Mouse (Mus musculus): ENCODE measurements around the gene Cntn2. TPM values are rescaled to one million over a fixed set of nuclear protein-coding genes. Genes with fewer than 3 reads are reported as not detected.

Cntn2 gene
- polyA plus RNA-seq, 1 experiment from 2014 or later = 0.30 TPM

DNA sequence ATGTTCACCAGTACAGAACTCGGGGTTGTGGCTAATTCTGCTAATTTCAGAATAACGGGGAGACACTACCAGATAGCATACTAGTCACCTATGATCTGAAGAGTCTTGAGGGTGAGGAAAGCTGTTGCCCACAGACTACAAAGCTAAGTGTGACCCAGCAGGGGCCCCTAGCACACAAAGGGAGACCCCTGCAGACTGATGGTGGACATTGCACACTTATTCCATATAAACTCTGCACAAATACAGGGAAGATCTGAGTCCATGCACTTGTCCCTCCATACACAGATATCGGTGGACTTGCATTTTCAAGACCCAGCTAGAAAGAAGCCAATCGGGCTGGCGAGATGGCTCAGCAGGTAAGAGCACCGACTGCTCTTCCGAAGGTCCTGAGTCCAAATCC, 73.5 kb downstream of the Cntn2 start:
- Histone ChIP-seq H3K27ac (no peak overlapping the region), H3K9ac (no peak overlapping the region), H3K36me3 (peaks cover 34% of the 10 kb centered on the region), H3K4me3 (replicated peaks) (no peak overlapping the region), H3K9me3 (replicated peaks) (no peaks in the 10 kb centered on the region), H3K4me1 (peaks cover 3% of the 10 kb centered on the region; the same call in 1 of the 2 replicates), H3K27me3 (no peaks in the 10 kb centered on the region), H3K4me2 (no peak overlapping the region)
- 94% methylated on average over 7 of the region's 7 CpGs for WGBS
- ATAC-seq (replicated peaks; ENCODE audit: low FRiP score) = no peak

DNA sequence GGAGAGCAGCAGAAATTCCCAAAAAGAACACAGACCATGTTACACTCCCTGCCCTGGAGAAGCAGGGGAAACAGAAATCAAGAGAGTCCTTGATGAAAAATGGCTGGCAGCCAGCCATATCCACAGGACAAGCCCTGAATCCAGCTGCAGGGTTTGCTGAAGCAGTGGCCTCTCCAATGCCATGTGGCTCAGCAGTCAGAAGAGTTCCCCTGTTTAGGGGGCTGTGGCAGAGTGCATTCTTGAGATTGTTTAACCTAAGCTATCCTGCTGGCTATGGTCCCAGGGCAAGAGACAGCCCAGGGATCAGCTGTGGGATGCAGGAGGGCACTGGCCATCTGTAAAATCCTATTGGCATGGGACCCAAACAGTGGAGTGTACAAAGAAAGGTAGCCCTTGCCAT, 74.1 kb downstream of the Cntn2 start:
- Histone ChIP-seq H3K4me3 (replicated peaks) (no peak overlapping the region), H3K27me3 (no peaks in the 10 kb centered on the region), H3K27ac (no peak overlapping the region), H3K4me2 (no peak overlapping the region), H3K9me3 (replicated peaks) (no peaks in the 10 kb centered on the region), H3K9ac (no peak overlapping the region), H3K4me1 (peaks cover 3% of the 10 kb centered on the region; the same call in 1 of the 2 replicates), H3K36me3 (peaks cover 40% of the 10 kb centered on the region)
- ATAC-seq (replicated peaks; ENCODE audit: low FRiP score) = no peak

DNA sequence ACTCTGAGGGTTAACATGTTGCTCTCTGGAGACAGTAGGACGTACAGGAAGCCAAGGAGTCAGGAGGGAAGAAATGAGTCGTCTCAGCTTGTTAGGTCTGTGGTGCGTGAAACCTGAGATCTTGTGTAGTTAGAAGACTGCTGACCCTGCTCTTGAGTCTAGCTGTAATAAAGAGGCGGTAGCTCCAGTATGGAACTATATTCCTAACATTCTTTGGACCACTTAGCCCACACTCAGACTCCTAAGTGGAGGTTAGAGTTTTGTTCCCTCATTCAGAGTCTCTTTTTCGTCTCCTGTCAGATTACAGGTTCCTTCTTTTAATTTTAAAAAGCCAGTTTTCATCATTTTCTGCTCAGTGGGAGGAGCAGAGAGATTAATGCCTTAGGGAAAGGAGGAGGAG, 78.4 kb downstream of the Cntn2 start:
- no peak overlapping the region for H3K4me3 ChIP-seq (replicated peaks)
- peaks cover 3% of the 10 kb centered on the region; the same call in 1 of the 2 replicates for H3K4me1 ChIP-seq
- no peak overlapping the region for H3K27ac ChIP-seq
- no peak for ATAC-seq (replicated peaks; ENCODE audit: low FRiP score)
- no peaks in the 10 kb centered on the region for H3K27me3 ChIP-seq
- WGBS = 57% methylated on average over 5 of the region's 5 CpGs
- H3K9me3 ChIP-seq (replicated peaks) = no peaks in the 10 kb centered on the region
- no peak overlapping the region for H3K4me2 ChIP-seq
- H3K36me3 ChIP-seq = peaks cover 77% of the 10 kb centered on the region
- no peak overlapping the region for H3K9ac ChIP-seq

Other genes with a start within 250 kb of the Cntn2 start
- gene Klhdc8a, start 244.6 kb downstream of the Cntn2 start, polyA plus RNA-seq (2015; fragmentation: Nextera tagmentation; extraction: Ambion mirVana) = 1.2 and 1.6 TPM in 2 replicates
- 3.6 and 3.8 TPM in 2 replicates for gene Nuak2, start 227.1 kb downstream of the Cntn2 start, polyA plus RNA-seq (2015; fragmentation: Nextera tagmentation; extraction: Ambion mirVana)
- gene Tmcc2, start 152.0 kb downstream of the Cntn2 start, polyA plus RNA-seq (2015; fragmentation: Nextera tagmentation; extraction: Ambion mirVana) = 11.9 and 15.5 TPM in 2 replicates
- gene Dstyk, start 125.7 kb downstream of the Cntn2 start, polyA plus RNA-seq (2015; fragmentation: Nextera tagmentation; extraction: Ambion mirVana) = 15.2 and 15.5 TPM in 2 replicates
- gene Rbbp5, start 65.9 kb downstream of the Cntn2 start, polyA plus RNA-seq (2015; fragmentation: Nextera tagmentation; extraction: Ambion mirVana) = 48.1 and 49.7 TPM in 2 replicates
- 1.5 and 1.6 TPM in 2 replicates for gene Tmem81, start 37.0 kb downstream of the Cntn2 start, polyA plus RNA-seq (2015; fragmentation: Nextera tagmentation; extraction: Ambion mirVana)
- 0.55 and 1.4 TPM in 2 replicates for gene Nfasc, start 198.5 kb upstream of the Cntn2 start, polyA plus RNA-seq (2015; fragmentation: Nextera tagmentation; extraction: Ambion mirVana)

All from kidney, embryonic 15.5 days (tissue).